Mouse (Mus musculus): ENCODE measurements around the gene Mns1.

The Mns1 gene

DNA sequence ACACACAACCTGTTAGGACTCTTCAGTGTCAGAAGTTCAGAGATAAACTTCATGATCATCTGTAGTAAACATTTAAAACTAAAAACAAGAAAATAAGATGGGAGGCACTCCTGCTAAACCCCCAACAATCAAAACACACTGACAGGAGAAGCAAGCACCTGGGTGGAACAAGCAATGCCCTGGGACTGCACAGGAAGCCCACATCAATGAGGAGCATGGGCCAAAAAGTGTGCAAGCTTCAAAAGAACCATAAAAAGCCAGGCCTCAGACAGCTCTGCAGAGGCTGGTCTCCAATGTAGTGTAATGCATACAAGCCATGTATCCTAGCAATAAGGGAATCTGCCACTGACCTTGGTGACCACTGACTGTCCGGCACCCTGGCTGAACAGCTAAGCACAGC, 41.5 kb downstream of the Mns1 start:
- no peak for DNase-seq

DNA sequence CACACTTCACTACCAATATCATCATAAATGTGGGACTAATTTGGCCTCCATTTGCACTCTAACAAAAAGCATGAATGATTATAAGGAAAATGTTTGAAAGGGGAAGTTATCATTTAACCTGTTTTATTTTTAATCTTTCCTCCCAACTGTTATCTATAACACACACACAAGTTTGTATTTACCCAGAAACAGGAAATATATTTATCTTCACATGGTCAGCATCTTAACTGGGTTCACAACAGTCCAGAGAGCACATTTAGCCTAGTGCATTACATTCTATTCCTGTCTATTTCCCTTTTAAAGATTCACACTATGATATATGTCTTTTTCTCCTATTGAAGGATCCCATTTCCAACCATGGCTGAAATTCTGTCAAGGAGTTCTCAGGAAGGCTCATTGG, 50.7 kb downstream of the Mns1 start:
- no peak for DNase-seq

DNA sequence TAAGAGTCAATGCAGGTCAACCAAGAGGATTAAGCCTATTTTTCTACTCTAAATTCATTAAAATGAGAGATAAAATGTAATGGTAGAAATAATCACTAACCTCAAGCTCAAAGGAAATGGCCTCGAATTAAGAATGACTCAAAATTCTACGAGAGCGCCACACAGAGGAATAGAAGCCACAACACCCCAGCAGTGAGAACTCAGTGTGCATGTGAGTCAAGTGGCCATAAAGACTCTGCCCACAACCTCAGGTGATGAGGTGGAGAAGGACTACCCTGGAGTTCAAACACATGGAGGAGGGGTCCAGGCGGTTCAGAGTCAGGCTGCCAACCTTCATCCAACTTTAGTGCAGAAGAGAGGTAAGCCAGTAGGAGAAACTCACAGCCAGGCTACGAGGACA, 51.3 kb downstream of the Mns1 start:
- DNase-seq = no peak

DNA sequence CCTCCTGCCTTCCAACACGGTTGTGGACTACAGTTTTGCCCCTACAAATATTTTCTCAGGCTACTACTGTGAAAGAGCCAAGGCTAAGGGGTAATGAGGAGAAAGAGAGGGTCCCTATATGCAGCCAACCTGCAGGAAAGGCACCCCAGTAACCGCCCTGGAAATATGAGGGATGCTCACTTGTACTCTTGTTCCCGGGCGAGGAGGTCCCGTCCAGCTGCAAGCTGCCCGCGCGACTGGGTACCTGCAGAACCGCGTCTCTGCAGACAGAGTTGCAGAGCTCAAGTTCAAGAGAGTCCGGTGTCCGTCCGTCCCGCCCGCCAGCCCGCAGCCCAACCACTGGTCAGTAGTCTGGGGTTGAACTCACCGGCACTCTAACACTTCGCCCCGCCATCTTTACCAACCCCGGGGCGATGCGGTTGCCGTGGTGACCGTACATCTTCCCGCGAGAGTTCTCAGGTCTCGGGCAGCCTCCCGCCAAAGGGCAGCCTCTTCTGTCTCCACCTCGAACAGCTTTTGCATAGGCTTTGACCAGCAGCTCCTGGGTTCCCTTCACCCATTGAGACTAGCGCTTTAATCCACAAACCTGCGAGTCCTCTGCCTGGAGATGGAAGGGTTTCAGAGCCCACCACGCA, 53.9 kb downstream of the Mns1 start:
- DNase-seq = peak; percentile 92 to 94

DNA sequence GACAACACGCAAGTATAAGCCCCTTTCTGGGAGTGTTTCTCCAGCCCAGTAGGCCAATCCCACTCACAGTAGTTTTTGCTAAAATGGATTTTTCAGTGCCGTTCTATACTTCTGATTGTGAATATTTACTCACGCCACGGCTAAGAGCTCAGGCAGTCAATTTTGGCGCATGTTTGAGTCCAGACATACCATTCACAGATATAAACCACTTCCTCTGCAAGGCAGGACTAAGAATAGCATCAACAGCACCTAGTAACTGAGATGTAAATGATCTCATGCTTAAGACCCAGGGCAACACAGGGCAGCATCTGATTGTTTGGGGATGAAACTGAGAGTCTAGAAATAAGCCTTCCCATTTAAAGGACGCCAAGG, 54.4 kb downstream of the Mns1 start, which contains the start of gene Tex9:
Tex9 (minus strand) TSS at position 19 of the 372 bp plus-strand sequence.
- DNase-seq = no peak

DNA sequence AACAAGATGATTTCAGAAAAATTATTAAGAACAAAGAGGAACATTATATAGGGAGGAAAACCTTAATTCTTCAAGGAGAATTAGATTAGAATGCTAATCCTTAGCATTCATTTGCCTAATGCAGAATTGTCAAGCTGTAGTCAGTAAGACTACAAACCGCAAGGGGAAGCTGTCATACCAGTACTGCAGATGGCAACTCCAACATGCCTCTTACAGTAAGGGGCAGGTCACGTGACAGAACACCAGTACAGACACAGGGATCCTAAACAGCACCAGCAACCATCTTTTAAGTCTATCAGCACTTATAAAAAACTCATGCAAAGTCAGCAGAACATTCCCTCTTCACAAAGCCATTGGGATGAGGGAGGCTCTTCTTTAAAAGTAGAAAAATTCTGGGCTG, 55.7 kb downstream of the Mns1 start:
- no peak for DNase-seq

DNA sequence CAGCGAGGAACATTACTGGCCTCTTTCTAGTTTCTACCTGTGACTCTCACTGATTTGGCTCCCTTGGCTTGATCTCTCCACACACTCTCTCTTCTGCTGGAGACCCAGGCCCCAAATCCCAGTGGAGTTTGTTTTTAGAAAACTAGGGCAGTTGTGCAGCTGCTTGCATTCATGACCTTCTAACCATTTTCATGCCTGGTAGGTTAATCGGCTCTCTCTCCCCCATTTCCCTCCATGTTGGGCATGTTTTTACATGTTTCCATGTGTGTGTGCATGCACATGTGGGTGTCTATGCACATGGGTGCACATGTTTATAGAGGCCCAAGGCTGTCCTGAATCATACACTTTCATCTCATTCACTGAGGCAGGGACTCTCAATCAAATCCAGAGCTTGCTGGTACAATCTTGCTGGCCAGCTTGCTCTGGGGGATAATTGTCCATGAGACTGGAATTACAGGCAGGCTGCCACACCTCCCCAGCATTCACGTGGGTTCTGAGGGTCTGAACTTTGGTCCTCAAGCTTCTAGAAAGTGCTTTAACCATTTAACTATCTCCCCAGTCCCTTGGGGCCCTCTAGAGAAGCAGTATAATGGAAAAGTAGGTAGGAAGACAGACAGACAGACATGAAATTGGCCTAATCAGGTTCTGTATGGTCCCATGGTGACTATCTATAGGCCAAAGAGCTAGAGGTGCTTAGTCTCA, 56.3 kb downstream of the Mns1 start:
- no peak for DNase-seq

DNA sequence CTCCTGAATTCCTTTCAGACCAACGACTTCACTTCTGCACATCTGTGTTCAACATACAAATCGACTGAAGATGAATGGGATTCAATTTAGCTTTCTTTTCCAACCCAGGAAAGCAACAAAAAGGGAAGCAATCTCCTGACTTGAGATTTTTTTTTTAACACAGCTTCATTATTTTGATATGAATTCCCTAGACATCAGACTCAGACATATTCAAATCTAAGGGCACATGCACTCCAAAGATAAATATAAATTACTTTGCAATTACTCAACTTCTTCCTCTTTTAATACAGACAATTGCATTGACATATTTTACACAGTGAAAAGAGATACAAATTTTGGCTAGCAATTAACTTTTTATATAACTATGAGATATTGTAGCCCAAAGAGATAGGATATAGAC, 58.9 kb downstream of the Mns1 start:
- no peak for DNase-seq

DNA sequence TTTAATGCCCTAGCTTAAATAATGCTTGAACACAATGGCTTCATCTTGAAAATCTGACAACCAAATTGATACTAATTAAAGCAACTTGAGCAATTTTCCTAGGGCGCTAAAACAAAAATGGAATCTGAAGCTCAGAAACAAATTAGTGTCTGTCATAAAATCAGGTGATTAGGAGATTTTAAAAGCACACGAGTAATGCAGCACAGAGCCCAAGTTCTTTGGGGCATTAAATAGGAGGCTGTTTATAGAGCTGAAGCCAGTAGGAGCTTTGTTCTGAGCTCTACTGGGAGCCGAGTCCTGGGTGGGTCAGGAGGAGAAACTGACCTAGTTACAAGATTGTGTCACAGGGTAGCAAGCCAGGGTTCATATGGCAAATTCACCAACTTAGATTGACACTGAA, 59.4 kb downstream of the Mns1 start:
- no peak for DNase-seq
